In genomic region chr3:105705561-105705960, GRCm38 (mm10) we compare ENCODE assay signal across 8 mouse cellular contexts. TPM values are rescaled to one million over a fixed set of nuclear protein-coding genes. Genes with fewer than 3 reads are reported as not detected.
A peak's percentile ranks its signal among the peaks of the same experiment; 100 is the strongest.
DNase-seq lines count a peak whose midpoint lies in the region; ATAC-seq and TF ChIP-seq lines count a peak whose summit lies in the region.

No protein-coding gene starts in this region.

- WGBS in cerebellum, adult 2 months, result 4% methylated on average over 3 of the region's 3 CpGs
- WGBS in limb, embryonic 15.5 days, result 13% methylated on average over 3 of the region's 3 CpGs
- WGBS in stomach, postnatal 0 days, result 34% methylated on average over 3 of the region's 3 CpGs

- no peak for DNase-seq in cerebellum, adult 2 months
- no peak for DNase-seq in cerebellum, adult 9-11 months
- DNase-seq in right cerebral cortex, adult 18-20 months, result peak; percentile 55
- DNase-seq in right cerebral cortex, postnatal 10 days (ENCODE audit: low spot score in 2 of 2), result no peak
- DNase-seq in stomach, postnatal 0 days (ENCODE audit: low spot score), result no peak
- no peak for DNase-seq in cerebellum, postnatal 10 days
- no peak for DNase-seq in cerebellum, adult 11 months

- no peak for TF ChIP-seq EP300 in stomach, postnatal 0 days (optimal IDR thresholded peaks at IDR 0.05)

- TF ChIP-seq POLR2A in cerebellum, adult 2 months (IDR thresholded peaks at IDR 0.05; ENCODE audit: borderline replicate concordance, insufficient read depth, low read length), result no peak; the same call in 1 of the 2 replicates

- peaks cover 20% of the 10 kb centered on the region for H3K4me1 ChIP-seq in cerebellum, adult 2 months (ENCODE audit: control insufficient read depth, insufficient read depth, low read length)
- peaks cover 30% of the 10 kb centered on the region for H3K4me1 ChIP-seq in limb, embryonic 15.5 days
- peaks cover 2% of the 10 kb centered on the region for H3K4me1 ChIP-seq in stomach, postnatal 0 days (replicated peaks; ENCODE audit: control insufficient read depth, insufficient read depth)

- no peaks in the 10 kb centered on the region for H3K36me3 ChIP-seq in limb, embryonic 15.5 days
- no peaks in the 10 kb centered on the region for H3K36me3 ChIP-seq in stomach, postnatal 0 days (ENCODE audit: control insufficient read depth, insufficient read depth, low read length)

- no peaks in the 10 kb centered on the region for H3K27me3 ChIP-seq in cerebellum, adult 2 months (ENCODE audit: control insufficient read depth, insufficient read depth, low read length)
- peaks cover 21% of the 10 kb centered on the region for H3K27me3 ChIP-seq in limb, embryonic 15.5 days
- no peaks in the 10 kb centered on the region for H3K27me3 ChIP-seq in stomach, postnatal 0 days (ENCODE audit: control insufficient read depth, insufficient read depth, low read length)

- H3K4me3 ChIP-seq in cerebellum, adult 2 months (replicated peaks; ENCODE audit: insufficient read depth, low read depth, low read length), result peak overlapping the region; percentile 86
- H3K4me3 ChIP-seq in limb, embryonic 15.5 days, result peak overlapping the region; percentile 58
- peak overlapping the region; percentile 61 for H3K4me3 ChIP-seq in stomach, postnatal 0 days (ENCODE audit: low read depth, low read length)

- H3K27ac ChIP-seq in cerebellum, adult 2 months (ENCODE audit: insufficient read depth, low read length), result peak overlapping the region; percentile 93
- 0 out of 2 replicates have a peak overlapping the region, but pooled peaks have one; percentile 76 for H3K27ac ChIP-seq in limb, embryonic 15.5 days
- peak overlapping the region; percentile 25; the same call in 1 of the 2 replicates for H3K27ac ChIP-seq in stomach, postnatal 0 days (replicated peaks)

- peak overlapping the region; percentile 37 for H3K9ac ChIP-seq in limb, embryonic 15.5 days
- H3K9ac ChIP-seq in stomach, postnatal 0 days (ENCODE audit: low read length), result peak overlapping the region; percentile 64

- no peak for ATAC-seq in limb, embryonic 15.5 days (ENCODE audit: insufficient number of reproducible peaks, low FRiP score, low TSS enrichment, low read depth)
- no peak for ATAC-seq in stomach, postnatal 0 days (ENCODE audit: low FRiP score, low TSS enrichment)

- peak overlapping the region; percentile 96 for H3K4me2 ChIP-seq in limb, embryonic 15.5 days
- H3K4me2 ChIP-seq in stomach, postnatal 0 days (replicated peaks; ENCODE audit: low read depth), result peak overlapping the region; percentile 90

- no peaks in the 10 kb centered on the region for H3K9me3 ChIP-seq in limb, embryonic 15.5 days
- no peaks in the 10 kb centered on the region for H3K9me3 ChIP-seq in stomach, postnatal 0 days (ENCODE audit: control insufficient read depth, low read length)

- TF ChIP-seq CTCF in cerebellum, adult 2 months (IDR thresholded peaks at IDR 0.05; ENCODE audit: borderline replicate concordance, insufficient read depth, low read depth, low read length), result no peak
- TF ChIP-seq CTCF in stomach, postnatal 0 days (IDR thresholded peaks at IDR 0.05; ENCODE audit: low read depth), result no peak

RNA-seq across cellular contexts. Expression of gene Inka2, which starts 1.2 kb away (rescaled TPM):
- 15.0 and 15.9 TPM in 2 replicates for polyA plus RNA-seq in cerebellum, adult 2 months (2012; rRNA removed)
- 3.3 and 5.6 TPM in 2 replicates for polyA plus RNA-seq in limb, embryonic 15.5 days (2015; fragmentation: Nextera tagmentation; extraction: Ambion mirVana)
- polyA plus RNA-seq in stomach, postnatal 0 days (2015; fragmentation: Nextera tagmentation; extraction: Ambion mirVana), result 2.8 and 2.9 TPM in 2 replicates

RNA-seq across cellular contexts. Expression of gene Ddx20, which starts 18.2 kb away (rescaled TPM):
- polyA plus RNA-seq in cerebellum, adult 2 months (2012; rRNA removed), result 12.6 and 13.8 TPM in 2 replicates
- 29.8 and 31.4 TPM in 2 replicates for polyA plus RNA-seq in limb, embryonic 15.5 days (2015; fragmentation: Nextera tagmentation; extraction: Ambion mirVana)
- 14.7 and 16.0 TPM in 2 replicates for polyA plus RNA-seq in stomach, postnatal 0 days (2015; fragmentation: Nextera tagmentation; extraction: Ambion mirVana)

Comparison
In these comparisons a context has a peak if more than half of its experiments do, and no peak if none do; other contexts are left out.
1. H3K27ac ChIP-seq: peak in every context shown above with its lines; median percentile 93 in cerebellum, adult 2 months; 76 in limb, embryonic 15.5 days; 25 in stomach, postnatal 0 days.